Mouse (Mus musculus): Measurements from ENCODE around the gene Prkcg. TPM values are rescaled to one million over a fixed set of nuclear protein-coding genes. Genes with fewer than 3 reads are reported as not detected.
A peak's percentile ranks its signal among the peaks of the same experiment; 100 is the strongest.

Gene Prkcg
- polyA plus RNA-seq, 1 experiment from 2014 or later, result 1.5 TPM

GRCm38 (mm10) chr7:3295321-3296110 is 6.5 kb downstream of the Prkcg start:
- H3K9ac ChIP-seq (replicated peaks; ENCODE audit: low read depth, low read length), result no peak overlapping the region
- H3K27me3 ChIP-seq (ENCODE audit: control insufficient read depth, insufficient read depth, low read length), result no peaks in the 10 kb centered on the region
- no peak for ATAC-seq (ENCODE audit: low read depth)
- no peak overlapping the region for H3K27ac ChIP-seq (ENCODE audit: low read depth, low read length)
- H3K36me3 ChIP-seq (ENCODE audit: control insufficient read depth, insufficient read depth, low read length), result peaks cover 20% of the 10 kb centered on the region
- no peaks in the 10 kb centered on the region for H3K9me3 ChIP-seq (ENCODE audit: control insufficient read depth, low read length)
- H3K4me3 ChIP-seq (ENCODE audit: low read depth, low read length), result no peak overlapping the region
- 91% methylated on average over 5 of the region's 5 CpGs for WGBS
- no peak overlapping the region for H3K4me2 ChIP-seq (ENCODE audit: low read depth, low read length)
- peaks cover 10% of the 10 kb centered on the region; the same call in 1 of the 2 replicates for H3K4me1 ChIP-seq (ENCODE audit: control insufficient read depth, insufficient read depth, low read length)

DNA sequence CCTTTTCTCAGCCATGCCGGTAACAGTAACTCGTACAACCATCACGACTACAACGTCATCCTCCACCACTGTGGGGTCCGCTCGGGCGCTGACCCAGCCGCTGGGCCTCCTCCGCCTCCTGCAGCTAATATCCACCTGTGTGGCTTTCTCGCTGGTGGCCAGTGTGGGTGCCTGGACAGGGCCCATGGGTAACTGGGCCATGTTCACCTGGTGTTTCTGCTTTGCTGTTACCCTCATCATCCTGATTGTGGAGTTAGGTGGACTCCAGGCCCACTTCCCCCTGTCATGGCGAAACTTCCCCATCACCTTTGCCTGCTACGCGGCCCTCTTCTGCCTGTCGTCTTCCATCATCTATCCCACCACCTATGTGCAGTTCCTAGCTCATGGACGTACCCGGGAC is 7.7 kb downstream of the Prkcg start:
- H3K4me2 ChIP-seq (ENCODE audit: low read depth, low read length), result no peak overlapping the region
- 97% methylated on average over 16 of the region's 16 CpGs for WGBS
- H3K4me3 ChIP-seq (ENCODE audit: low read depth, low read length), result no peak overlapping the region
- peaks cover 2% of the 10 kb centered on the region; the same call in 1 of the 2 replicates for H3K27me3 ChIP-seq (ENCODE audit: control insufficient read depth, insufficient read depth, low read length)
- no peak for ATAC-seq (ENCODE audit: low read depth)
- no peak overlapping the region for H3K27ac ChIP-seq (ENCODE audit: low read depth, low read length)
- H3K36me3 ChIP-seq (ENCODE audit: control insufficient read depth, insufficient read depth, low read length), result peaks cover 20% of the 10 kb centered on the region
- no peak overlapping the region for H3K9ac ChIP-seq (replicated peaks; ENCODE audit: low read depth, low read length)
- no peaks in the 10 kb centered on the region for H3K9me3 ChIP-seq (ENCODE audit: control insufficient read depth, low read length)
- H3K4me1 ChIP-seq (ENCODE audit: control insufficient read depth, insufficient read depth, low read length), result 0 out of 2 replicates have a peak, but pooled peaks cover 3% of the 10 kb centered on the region

GRCm38 (mm10) chr7:3299941-3300617 is 11.1 kb downstream of the Prkcg start:
- Histone ChIP-seq H3K9me3 (ENCODE audit: control insufficient read depth, low read length) (no peaks in the 10 kb centered on the region), H3K36me3 (ENCODE audit: control insufficient read depth, insufficient read depth, low read length) (peaks cover 16% of the 10 kb centered on the region), H3K27me3 (ENCODE audit: control insufficient read depth, insufficient read depth, low read length) (peaks cover 5% of the 10 kb centered on the region; the same call in 1 of the 2 replicates), H3K9ac (replicated peaks; ENCODE audit: low read depth, low read length) (no peak overlapping the region), H3K27ac (ENCODE audit: low read depth, low read length) (no peak overlapping the region), H3K4me2 (ENCODE audit: low read depth, low read length) (no peak overlapping the region), H3K4me3 (ENCODE audit: low read depth, low read length) (no peak overlapping the region), H3K4me1 (ENCODE audit: control insufficient read depth, insufficient read depth, low read length) (peaks cover 18% of the 10 kb centered on the region)
- WGBS, result 57% methylated on average over 7 of the region's 7 CpGs
- no peak for ATAC-seq (ENCODE audit: low read depth)

DNA sequence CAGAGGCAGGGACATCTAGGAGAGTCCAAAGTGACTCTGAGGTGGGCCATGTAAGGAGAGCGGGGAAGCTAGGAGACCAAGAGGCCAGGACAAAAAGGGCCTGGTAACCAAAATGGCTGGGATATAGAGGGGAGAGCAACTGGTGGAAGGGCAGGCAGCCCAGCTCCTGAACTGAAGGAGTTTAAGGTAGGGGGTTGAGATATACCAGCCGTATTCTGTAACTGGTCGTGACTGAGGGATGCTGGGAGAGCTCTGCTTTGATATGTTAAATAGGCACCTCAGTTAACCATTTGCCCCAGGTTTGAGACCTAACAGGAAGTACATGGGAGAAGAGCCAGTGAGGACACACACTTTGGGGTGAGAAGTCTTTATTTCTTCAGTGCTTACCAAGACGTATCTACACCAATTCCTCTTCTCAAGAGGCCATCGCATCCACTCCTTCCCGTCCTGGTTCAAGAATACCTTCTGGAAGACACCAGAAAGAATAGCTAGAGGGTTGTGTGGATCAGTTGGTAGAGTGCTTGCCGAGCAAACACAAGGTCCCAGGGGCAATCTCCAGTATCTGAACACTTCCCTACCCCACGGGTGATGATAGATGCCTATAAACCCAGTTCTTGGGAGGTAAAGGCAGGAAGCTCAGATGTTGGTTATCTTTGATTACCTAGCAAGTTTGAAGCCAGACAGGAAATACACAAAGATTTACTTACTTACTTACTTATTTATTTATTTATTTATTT is 12.1 kb downstream of the Prkcg start:
- no peak overlapping the region for H3K4me2 ChIP-seq (ENCODE audit: low read depth, low read length)
- H3K36me3 ChIP-seq (ENCODE audit: control insufficient read depth, insufficient read depth, low read length), result peaks cover 16% of the 10 kb centered on the region
- no peak overlapping the region for H3K4me3 ChIP-seq (ENCODE audit: low read depth, low read length)
- no peak for ATAC-seq (ENCODE audit: low read depth)
- H3K27ac ChIP-seq (ENCODE audit: low read depth, low read length), result no peak overlapping the region
- H3K9me3 ChIP-seq (ENCODE audit: control insufficient read depth, low read length), result no peaks in the 10 kb centered on the region
- peaks cover 5% of the 10 kb centered on the region; the same call in 1 of the 2 replicates for H3K27me3 ChIP-seq (ENCODE audit: control insufficient read depth, insufficient read depth, low read length)
- no peak overlapping the region for H3K9ac ChIP-seq (replicated peaks; ENCODE audit: low read depth, low read length)
- peaks cover 18% of the 10 kb centered on the region for H3K4me1 ChIP-seq (ENCODE audit: control insufficient read depth, insufficient read depth, low read length)
- 71% methylated on average over 8 of the region's 8 CpGs for WGBS

- peaks cover 18% of the 10 kb centered on the region for H3K4me1 ChIP-seq (ENCODE audit: control insufficient read depth, insufficient read depth, low read length)
- peak overlapping the region; percentile 63 for H3K4me2 ChIP-seq (ENCODE audit: low read depth, low read length)
- H3K4me3 ChIP-seq (ENCODE audit: low read depth, low read length), result peak overlapping the region; percentile 17
- peak; percentile 26; the same call in 1 of the 2 replicates for ATAC-seq (ENCODE audit: low read depth)
- H3K9me3 ChIP-seq (ENCODE audit: control insufficient read depth, low read length), result no peaks in the 10 kb centered on the region
- peaks cover 12% of the 10 kb centered on the region; the same call in 1 of the 2 replicates for H3K36me3 ChIP-seq (ENCODE audit: control insufficient read depth, insufficient read depth, low read length)
- no peak overlapping the region for H3K27ac ChIP-seq (ENCODE audit: low read depth, low read length)
- peaks cover 5% of the 10 kb centered on the region; the same call in 1 of the 2 replicates for H3K27me3 ChIP-seq (ENCODE audit: control insufficient read depth, insufficient read depth, low read length)
- 10% methylated on average over 33 of the region's 33 CpGs for WGBS
- H3K9ac ChIP-seq (replicated peaks; ENCODE audit: low read depth, low read length), result no peak overlapping the region
Measured at GRCm38 (mm10) chr7:3301628-3302555, 12.9 kb downstream of the Prkcg start.

- Histone ChIP-seq H3K27me3 (ENCODE audit: control insufficient read depth, insufficient read depth, low read length) (peaks cover 5% of the 10 kb centered on the region; the same call in 1 of the 2 replicates), H3K4me3 (ENCODE audit: low read depth, low read length) (peak overlapping the region; percentile 33), H3K9me3 (ENCODE audit: control insufficient read depth, low read length) (no peaks in the 10 kb centered on the region), H3K36me3 (ENCODE audit: control insufficient read depth, insufficient read depth, low read length) (peaks cover 4% of the 10 kb centered on the region; the same call in 1 of the 2 replicates), H3K4me1 (ENCODE audit: control insufficient read depth, insufficient read depth, low read length) (peaks cover 18% of the 10 kb centered on the region), H3K4me2 (ENCODE audit: low read depth, low read length) (peak overlapping the region; percentile 63), H3K9ac (replicated peaks; ENCODE audit: low read depth, low read length) (0 out of 2 replicates have a peak overlapping the region, but pooled peaks have one; percentile 29), H3K27ac (ENCODE audit: low read depth, low read length) (no peak overlapping the region)
- peak; percentile 12; the same call in 1 of the 2 replicates for ATAC-seq (ENCODE audit: low read depth)
- under 1% methylated on average over 16 of the region's 16 CpGs for WGBS
Measured at GRCm38 (mm10) chr7:3302556-3303275, 13.7 kb downstream of the Prkcg start.

DNA sequence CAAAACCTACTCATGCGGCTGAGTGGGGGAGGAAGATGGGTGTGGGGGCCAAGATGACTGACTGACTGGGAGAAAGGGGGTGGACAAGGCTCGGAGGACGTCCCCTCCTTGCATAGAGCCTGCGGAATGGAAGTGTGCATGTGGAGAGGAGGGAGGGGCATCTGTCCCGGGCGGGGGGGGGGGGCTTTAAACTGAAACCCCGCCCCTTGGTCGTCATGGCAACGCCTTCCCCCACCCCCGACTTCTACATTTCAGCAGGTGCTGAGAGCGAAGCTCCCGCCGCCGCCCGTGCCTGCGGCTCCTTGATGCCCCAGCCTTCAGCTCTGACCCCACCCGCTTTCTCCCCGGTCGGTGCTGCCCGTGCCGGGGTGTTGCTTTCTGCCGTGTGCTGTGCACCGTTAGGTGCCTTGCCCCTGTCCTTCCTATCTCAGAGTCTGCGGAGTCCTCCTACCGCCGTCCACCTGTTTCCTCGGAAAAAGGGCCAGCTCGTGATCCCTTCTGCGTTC is 14.3 kb downstream of the Prkcg start:
- Histone ChIP-seq H3K9ac (replicated peaks; ENCODE audit: low read depth, low read length) (peak overlapping the region; percentile 29), H3K36me3 (ENCODE audit: control insufficient read depth, insufficient read depth, low read length) (no peaks in the 10 kb centered on the region), H3K4me2 (ENCODE audit: low read depth, low read length) (peak overlapping the region; percentile 63), H3K27ac (ENCODE audit: low read depth, low read length) (no peak overlapping the region), H3K27me3 (ENCODE audit: control insufficient read depth, insufficient read depth, low read length) (peaks cover 5% of the 10 kb centered on the region; the same call in 1 of the 2 replicates), H3K4me3 (ENCODE audit: low read depth, low read length) (peak overlapping the region; percentile 33), H3K4me1 (ENCODE audit: control insufficient read depth, insufficient read depth, low read length) (peaks cover 18% of the 10 kb centered on the region), H3K9me3 (ENCODE audit: control insufficient read depth, low read length) (no peaks in the 10 kb centered on the region)
- WGBS, result 0% methylated on average over 23 of the region's 29 CpGs
- peak; percentile 66 for ATAC-seq (ENCODE audit: low read depth)
